Comparison of ENCODE assay signal across 31 mouse cellular contexts in the genomic region with DNA sequence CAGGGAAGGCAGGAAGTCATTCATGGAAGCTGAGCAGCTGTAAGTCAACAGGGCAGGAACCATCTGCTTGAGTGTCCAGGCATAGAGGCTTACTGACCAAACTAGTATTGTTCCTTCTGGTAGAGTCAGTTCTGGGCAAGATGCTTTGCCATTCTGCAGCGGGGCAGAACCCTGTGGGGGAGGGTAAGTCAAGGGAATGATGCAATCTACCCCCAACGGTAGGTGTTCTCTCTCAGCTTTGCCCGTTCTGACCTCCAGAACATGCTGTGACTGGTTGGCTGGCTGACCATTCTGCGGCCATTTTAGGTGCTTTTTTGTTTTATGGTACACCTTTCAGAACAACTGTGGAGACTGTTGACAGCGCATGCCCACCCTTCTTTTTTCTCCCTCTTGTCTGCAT. TPM values are rescaled to one million over a fixed set of nuclear protein-coding genes. Genes with fewer than 3 reads are reported as not detected.
DNase-seq lines count a peak whose midpoint lies in the region; ATAC-seq and TF ChIP-seq lines count a peak whose summit lies in the region.
"Had no signal": no experiment of that assay in that cellular context is flagged by ENCODE, and none has a peak within 500 bp of the region (broad histone marks: within the 10 kb centered on the region; RNA-seq: fewer than 3 reads in every experiment).

No protein-coding gene starts in this region.

- peak; percentile 5 for DNase-seq in kidney, adult 9 months
- DNase-seq in kidney, postnatal 4 days, result no peak
- peak; percentile 78 for DNase-seq in liver, adult 2 months (ENCODE audit: extremely low read depth, low read depth, low spot score)
- no peak for DNase-seq in natural killer cell, adult 2 months (ENCODE audit: low spot score in 2 of 2)
- DNase-seq: adrenal gland, adult 2 months; adrenal gland, postnatal 14 days; B cell, adult 2 months; cerebellum, adult 11-12 months; cerebellum, adult 8-10 months; cerebellum, postnatal 10 days; gastrocnemius, postnatal 10 days; gastrocnemius, postnatal 36 days; heart, adult 2 months had no signal

- H3K27me3 ChIP-seq in liver, adult 2 months (ENCODE audit: control insufficient read depth, insufficient read depth, low read length), result no peaks in the 10 kb centered on the region
- H3K27me3 ChIP-seq in liver, embryonic 12.5 days (replicated peaks), result no peaks in the 10 kb centered on the region
- H3K27me3 ChIP-seq: forebrain, embryonic 13.5 days; hindbrain, embryonic 12.5 days; hindbrain, embryonic 15.5 days had no signal

- no peak for ATAC-seq in liver, embryonic 12.5 days
- ATAC-seq: forebrain, embryonic 13.5 days; forebrain, embryonic 16.5 days had no signal

- peak overlapping the region; percentile 100 for H3K27ac ChIP-seq in liver, adult 2 months (replicated peaks; ENCODE audit: insufficient read depth, low read depth, low read length)
- no peak overlapping the region for H3K27ac ChIP-seq in liver, embryonic 12.5 days
- peak overlapping the region; percentile 47; the same call in 1 of the 2 replicates for H3K27ac ChIP-seq in brown adipose tissue, adult 24 weeks (replicated peaks; ENCODE audit: low read depth, low read length)
- H3K27ac ChIP-seq: forebrain, embryonic 10.5 days; forebrain, embryonic 13.5 days; heart, adult 2 months; hindbrain, embryonic 12.5 days; hindbrain, embryonic 15.5 days had no signal

- H3K9me3 ChIP-seq in liver, embryonic 12.5 days (replicated peaks), result peaks cover 8% of the 10 kb centered on the region; the same call in 1 of the 2 replicates
- H3K9me3 ChIP-seq: hindbrain, embryonic 12.5 days; hindbrain, embryonic 15.5 days had no signal

- H3K9ac ChIP-seq in liver, adult 2 months (ENCODE audit: low read depth, low read length), result no peak overlapping the region
- H3K9ac ChIP-seq in liver, embryonic 12.5 days, result no peak overlapping the region
- H3K9ac ChIP-seq: forebrain, embryonic 13.5 days; hindbrain, embryonic 12.5 days; hindbrain, embryonic 15.5 days had no signal

- peaks cover 35% of the 10 kb centered on the region for H3K4me1 ChIP-seq in liver, adult 2 months (ENCODE audit: control insufficient read depth, insufficient read depth, low read length)
- H3K4me1 ChIP-seq in liver, embryonic 12.5 days, result no peaks in the 10 kb centered on the region
- H3K4me1 ChIP-seq in brown adipose tissue, adult 24 weeks (ENCODE audit: control insufficient read depth, insufficient read depth, insufficient read length, low read length), result peaks cover 2% of the 10 kb centered on the region; the same call in 1 of the 2 replicates
- H3K4me1 ChIP-seq: forebrain, embryonic 10.5 days; forebrain, embryonic 13.5 days; hindbrain, embryonic 12.5 days; hindbrain, embryonic 15.5 days had no signal

- H3K4me2 ChIP-seq in liver, embryonic 12.5 days, result no peak overlapping the region
- H3K4me2 ChIP-seq: forebrain, embryonic 13.5 days; heart, embryonic 11.5 days; hindbrain, embryonic 12.5 days; hindbrain, embryonic 15.5 days had no signal

- no peaks in the 10 kb centered on the region for H3K36me3 ChIP-seq in liver, adult 2 months (ENCODE audit: control insufficient read depth, insufficient read depth, low read length)
- H3K36me3 ChIP-seq in liver, embryonic 12.5 days, result no peaks in the 10 kb centered on the region
- H3K36me3 ChIP-seq: forebrain, embryonic 10.5 days; G1E; hindbrain, embryonic 12.5 days; hindbrain, embryonic 15.5 days had no signal

- TF ChIP-seq CTCF in liver, adult 2 months (IDR thresholded peaks at IDR 0.05; ENCODE audit: low read depth, low read length), result no peak

- no peak for TF ChIP-seq POLR2A in liver, adult 2 months (IDR thresholded peaks at IDR 0.05; ENCODE audit: extremely low read depth, insufficient read depth, low read length)

- 43% methylated on average over 5 of the region's 5 CpGs for WGBS in liver, adult 2 months
- WGBS in liver, embryonic 12.5 days (ENCODE audit: insufficient replicate concordance), result 64% methylated on average over 5 of the region's 5 CpGs

- no peak overlapping the region for H3K4me3 ChIP-seq in liver, adult 2 months (ENCODE audit: insufficient read depth, low read depth, low read length)
- H3K4me3 ChIP-seq in liver, embryonic 12.5 days, result no peak overlapping the region
- H3K4me3 ChIP-seq in brown adipose tissue, adult 24 weeks (ENCODE audit: insufficient read depth, low read depth, low read length), result no peak overlapping the region
- H3K4me3 ChIP-seq: forebrain, embryonic 10.5 days; forebrain, embryonic 13.5 days; heart, adult 2 months; hindbrain, embryonic 12.5 days; hindbrain, embryonic 15.5 days had no signal

- H3K79me2 ChIP-seq in liver, adult 2 months (ENCODE audit: control insufficient read depth, insufficient read depth, low read length), result no peaks in the 10 kb centered on the region; the same call in 1 of the 2 replicates

RNA-seq across cellular contexts. Expression of gene Serpina1e, which starts 3.6 kb away (rescaled TPM):
- total RNA-seq in liver, adult 2 months (2014; rRNA removed), result 1,162 and 7,105 TPM in 2 replicates
- polyA plus RNA-seq in liver, adult 2 months (2012; rRNA removed), result 268 and 557 TPM in 2 replicates
- polyA plus RNA-seq in liver, embryonic 12.5 days (2016; fragmentation: Nextera tagmentation; extraction: Ambion mirVana), result 39.1 and 44.7 TPM in 2 replicates
- polyA plus RNA-seq in brown adipose tissue, adult 24 weeks (2012; ENCODE audit: insufficient read depth, insufficient read length, missing spikeins), result 2.6 TPM in 1 of 2 replicates, not detected in the other
- total RNA-seq: CH12.LX; G1E; gastrocnemius, postnatal 36 days; granulocyte monocyte progenitor cell, adult 5-6 weeks; hematopoietic stem cell, adult 5-6 weeks had no signal
- polyA plus RNA-seq: embryonic facial prominence, embryonic 11.5 days; embryonic facial prominence, embryonic 14.5 days; forebrain, embryonic 10.5 days; forebrain, embryonic 13.5 days; forebrain, embryonic 16.5 days; G1E; heart, embryonic 14.5 days; hindbrain, embryonic 12.5 days had no signal

RNA-seq across cellular contexts. Expression of gene Serpina11, which starts 27.4 kb away (rescaled TPM):
- total RNA-seq in liver, adult 2 months (2014; rRNA removed), result 47.7 and 49.9 TPM in 2 replicates
- 107 and 114 TPM in 2 replicates for polyA plus RNA-seq in liver, adult 2 months (2012; rRNA removed)
- polyA plus RNA-seq in liver, embryonic 12.5 days (2016; fragmentation: Nextera tagmentation; extraction: Ambion mirVana), result 2.9 and 3.2 TPM in 2 replicates
- polyA plus RNA-seq in brown adipose tissue, adult 24 weeks (2012; ENCODE audit: insufficient read depth, insufficient read length, missing spikeins), result not detected in 2 replicates
- total RNA-seq: G1E; gastrocnemius, adult 18-20 months; gastrocnemius, postnatal 10 days; gastrocnemius, postnatal 36 days; heart, adult 2 months; heart, postnatal 25 days; hematopoietic stem cell, adult 5-6 weeks had no signal
- polyA plus RNA-seq: embryonic facial prominence, embryonic 11.5 days; embryonic facial prominence, embryonic 14.5 days; forebrain, embryonic 10.5 days; forebrain, embryonic 13.5 days; forebrain, embryonic 16.5 days; G1E; heart, adult 2 months; heart, embryonic 14.5 days; heart, postnatal 0 days; hindbrain, embryonic 12.5 days; hindbrain, embryonic 15.5 days had no signal

RNA-seq across cellular contexts. Expression of gene Serpina9, which starts 51.2 kb away (rescaled TPM):
- 0.18 and 0.34 TPM in 2 replicates for total RNA-seq in liver, adult 2 months (2014; rRNA removed)
- polyA plus RNA-seq in liver, adult 2 months (2012; rRNA removed), result 0.11 and 1.3 TPM in 2 replicates
- not detected in 2 replicates for polyA plus RNA-seq in liver, embryonic 12.5 days (2016; fragmentation: Nextera tagmentation; extraction: Ambion mirVana)
- not detected in 2 replicates for polyA plus RNA-seq in brown adipose tissue, adult 24 weeks (2012; ENCODE audit: insufficient read depth, insufficient read length, missing spikeins)
- total RNA-seq: adrenal gland, adult 2 months; gastrocnemius, adult 18-20 months; gastrocnemius, postnatal 10 days; gastrocnemius, postnatal 36 days; granulocyte monocyte progenitor cell, adult 5-6 weeks; heart, adult 2 months; hematopoietic stem cell, adult 5-6 weeks had no signal
- polyA plus RNA-seq: adrenal gland, adult 2 months; embryonic facial prominence, embryonic 11.5 days; forebrain, embryonic 10.5 days; forebrain, embryonic 13.5 days; forebrain, embryonic 16.5 days; G1E had no signal

RNA-seq across cellular contexts. Expression of gene Serpina1c, which starts 57.6 kb away (rescaled TPM):
- 6,010 and 6,410 TPM in 2 replicates for total RNA-seq in liver, adult 2 months (2014; rRNA removed)
- polyA plus RNA-seq in liver, adult 2 months (2012; rRNA removed), result 8,302 and 8,890 TPM in 2 replicates
- polyA plus RNA-seq in liver, embryonic 12.5 days (2016; fragmentation: Nextera tagmentation; extraction: Ambion mirVana), result 33.5 and 36.9 TPM in 2 replicates
- 2.3 and 5.3 TPM in 2 replicates for polyA plus RNA-seq in brown adipose tissue, adult 24 weeks (2012; ENCODE audit: insufficient read depth, insufficient read length, missing spikeins)
- total RNA-seq: CH12.LX; G1E; granulocyte monocyte progenitor cell, adult 5-6 weeks; heart, adult 2 months; heart, postnatal 25 days; hematopoietic stem cell, adult 5-6 weeks had no signal
- polyA plus RNA-seq: embryonic facial prominence, embryonic 14.5 days; forebrain, embryonic 10.5 days; forebrain, embryonic 13.5 days; forebrain, embryonic 16.5 days; G1E; heart, embryonic 14.5 days; heart, postnatal 0 days; hindbrain, embryonic 12.5 days had no signal

Comparison
In these comparisons a context has a peak if more than half of its experiments do, and no peak if none do; other contexts are left out.
1. DNase-seq: peak in kidney, adult 9 months (single experiment) and liver, adult 2 months (single experiment); none in kidney, postnatal 4 days (0 of 2) and natural killer cell, adult 2 months (0 of 2).
2. RNA of gene Serpina11, which starts 27.4 kb away (polyA plus RNA-seq): 107 to 114 TPM in liver, adult 2 months; 2.9 to 3.2 TPM in liver, embryonic 12.5 days and not detected in brown adipose tissue, adult 24 weeks; every median in the first group is over 10 times any median in the second.